Mouse (Mus musculus) neural tube, embryonic 11.5 days (tissue): ENCODE measurements at regions not wholly inside any gene's neighbourhood (a gene's known extent, or its start where the extent isn't known, plus 50 kb on each side); places are given as distances from the start of the nearest gene placed in this dataset.

Experiments
- ATAC-seq: fragments of 200-750 bp; cut with Nextera tagmentation; 2 replicates; pipeline ENCODE4 v1.8.0; 2017; ENCODE audit warnings: moderate number of reproducible peaks, mild to moderate bottlenecking, moderate TSS enrichment, moderate library complexity; ENCODE audit not compliant: insufficient read depth, low FRiP score, low TSS enrichment
- DNase-seq: peaks from one replicate; pipeline ENCODE4 v3.0.0-alpha.2; 2015; ENCODE audit warnings: low spot score
- H3K27ac ChIP-seq: fragments of 300-500 bp; sonication (generic); 2 replicates; pipeline ENCODE4 v1.5.1; 2014; ENCODE audit warnings: low read depth, mild to moderate bottlenecking, low read length
- H3K27me3 ChIP-seq: fragments of 300-500 bp; sonication (generic); 2 replicates; pipeline ENCODE4 v1.6.1; 2014; ENCODE audit warnings: mild to moderate bottlenecking, low read length, mixed read lengths; ENCODE audit not compliant: control insufficient read depth, insufficient read depth
- H3K36me3 ChIP-seq: fragments of 300-500 bp; sonication (generic); 2 replicates; pipeline ENCODE4 v1.6.1; 2014; ENCODE audit warnings: mild to moderate bottlenecking, low read length, moderate library complexity, mixed read lengths; ENCODE audit not compliant: control insufficient read depth, insufficient read depth
- H3K4me1 ChIP-seq: fragments of 300-500 bp; sonication (generic); 2 replicates; pipeline ENCODE4 v1.6.1; 2014; ENCODE audit warnings: low read length, mixed read lengths; ENCODE audit not compliant: control insufficient read depth, insufficient read depth
- H3K4me2 ChIP-seq: fragments of 300-500 bp; sonication (generic); 2 replicates; pipeline ENCODE4 v1.6.1; 2014; ENCODE audit warnings: low read depth, mild to moderate bottlenecking, moderate library complexity
- H3K4me3 ChIP-seq: fragments of 300-500 bp; sonication (generic); 2 replicates; pipeline ENCODE4 v1.5.1; 2014; ENCODE audit warnings: low read depth, low read length
- H3K9ac ChIP-seq: fragments of 300-500 bp; sonication (generic); 2 replicates; pipeline ENCODE4 v1.6.1; 2014; ENCODE audit warnings: mild to moderate bottlenecking, low read length
- H3K9me3 ChIP-seq: fragments of 300-500 bp; sonication (generic); 2 replicates; pipeline ENCODE4 v1.6.1; 2016; ENCODE audit warnings: low read length; ENCODE audit not compliant: control insufficient read depth
- WGBS: fragments of 180-500 bp; shearing (Covaris S2); extraction: QIAGEN DNeasy Blood & Tissue Kit; methylation state at CpG from one replicate; pipeline ENCODE4 v1.1.7; 2014; 5-methylcytosine and 5-hydroxymethylcytosine counted together

DNA sequence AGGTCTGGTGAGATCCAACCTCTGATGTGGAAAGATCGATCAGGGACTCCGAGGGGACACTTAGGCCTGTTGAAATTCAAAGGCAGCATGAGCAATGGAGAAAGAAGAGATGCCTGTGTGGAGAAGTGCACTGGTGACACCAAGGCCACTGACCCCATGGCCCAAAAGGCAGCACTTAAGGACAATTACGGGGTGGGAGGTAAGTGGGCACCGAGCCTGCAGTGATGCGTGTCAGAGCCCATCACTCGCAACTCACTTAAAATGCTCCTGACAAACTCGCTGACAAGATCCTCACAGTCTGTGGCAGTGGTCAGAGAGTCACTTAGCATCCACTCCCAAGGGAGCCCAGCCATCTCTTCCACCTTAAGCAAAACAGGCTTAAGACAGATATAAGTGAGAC is 207.7 kb upstream of the Mki67 start:
- Histone ChIP-seq H3K4me3 (no peak overlapping the region), H3K4me1 (no peaks in the 10 kb centered on the region), H3K27ac (no peak overlapping the region), H3K27me3 (no peaks in the 10 kb centered on the region), H3K9ac (no peak overlapping the region), H3K36me3 (no peaks in the 10 kb centered on the region), H3K9me3 (no peaks in the 10 kb centered on the region), H3K4me2 (no peak overlapping the region)
- no peak for DNase-seq
- WGBS: 85% methylated on average over 7 of the region's 7 CpGs
- no peak for ATAC-seq

DNA sequence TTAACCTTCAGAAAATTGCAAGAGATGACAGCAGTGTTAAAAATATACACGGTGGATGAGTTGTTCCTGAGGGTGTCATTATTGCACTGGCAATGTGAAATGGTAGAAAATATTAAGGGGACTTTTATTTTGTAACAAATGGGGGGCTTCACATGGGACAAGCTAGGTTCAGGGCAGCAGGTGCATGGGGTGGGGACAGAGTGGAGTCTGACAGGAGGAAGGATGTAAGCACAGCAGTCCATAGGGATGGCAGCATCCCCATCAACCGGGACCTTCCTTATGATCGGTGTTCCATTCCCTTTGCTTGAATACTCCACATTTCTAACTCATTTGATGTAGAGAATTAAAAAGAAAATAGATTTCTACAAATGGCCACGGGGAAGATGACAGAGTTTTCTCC is 208.5 kb upstream of the Mki67 start:
- DNase-seq (no peak), ATAC-seq (no peak)
- Histone ChIP-seq H3K4me2 (no peak overlapping the region), H3K4me3 (no peak overlapping the region), H3K27ac (no peak overlapping the region), H3K9me3 (no peaks in the 10 kb centered on the region), H3K36me3 (no peaks in the 10 kb centered on the region), H3K4me1 (no peaks in the 10 kb centered on the region), H3K9ac (no peak overlapping the region), H3K27me3 (no peaks in the 10 kb centered on the region)
- 85% methylated on average over 4 of the region's 4 CpGs for WGBS

DNA sequence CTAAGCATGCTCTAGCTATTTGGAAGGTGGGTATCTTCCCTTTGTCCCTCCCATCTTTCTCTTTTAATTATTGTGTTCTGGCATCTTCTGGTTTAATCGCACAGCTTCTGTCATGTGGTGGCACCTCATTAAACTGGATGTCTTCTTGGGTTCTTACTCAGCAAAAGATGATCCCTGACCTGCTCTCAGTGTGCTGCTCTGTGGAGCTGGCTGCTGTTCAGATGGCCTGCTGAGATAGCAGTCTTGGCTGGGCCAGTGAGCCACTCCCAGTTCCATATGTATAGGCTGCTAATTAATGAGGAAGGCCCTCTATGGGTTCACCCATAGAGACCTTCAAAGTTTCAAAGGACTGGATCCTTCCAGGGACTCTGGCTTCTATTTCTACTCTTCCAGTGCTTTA is 213.9 kb upstream of the Mki67 start:
- H3K36me3 ChIP-seq: no peaks in the 10 kb centered on the region
- no peaks in the 10 kb centered on the region for H3K4me1 ChIP-seq
- H3K9ac ChIP-seq: no peak overlapping the region
- DNase-seq (no peak), ATAC-seq (no peak)
- no peak overlapping the region for H3K4me3 ChIP-seq
- 91% methylated on average over 1 of the region's 1 CpGs for WGBS
- no peak overlapping the region for H3K4me2 ChIP-seq
- H3K9me3 ChIP-seq: no peaks in the 10 kb centered on the region
- H3K27ac ChIP-seq: no peak overlapping the region
- H3K27me3 ChIP-seq: no peaks in the 10 kb centered on the region

DNA sequence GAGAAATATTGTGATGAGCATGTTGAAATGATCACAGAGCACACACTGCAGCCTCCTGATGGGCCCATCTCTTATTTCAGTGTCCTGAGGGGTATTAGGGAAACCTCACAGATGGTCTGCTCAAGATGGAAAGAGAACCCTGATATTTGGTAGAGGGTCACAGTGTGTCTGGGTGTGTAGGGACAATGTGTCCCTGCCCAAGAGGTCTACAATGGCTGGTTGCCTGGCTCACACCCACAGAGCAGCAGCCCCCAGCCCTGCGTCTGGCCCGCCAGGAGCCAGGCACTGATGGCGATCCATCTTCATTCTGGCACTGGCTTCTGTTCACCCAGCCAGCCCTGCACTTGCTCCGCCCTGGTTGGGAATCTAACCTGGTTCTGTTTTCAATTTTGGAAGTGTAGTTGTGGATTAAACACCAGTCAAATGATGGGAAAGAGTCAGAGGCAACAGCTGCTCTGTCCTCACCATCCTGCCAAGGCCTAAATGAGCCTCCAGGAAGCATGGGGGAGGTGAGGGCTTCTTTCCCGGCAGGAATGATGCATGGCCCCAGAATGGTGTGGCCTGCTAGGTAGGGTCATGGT is 216.5 kb upstream of the Mki67 start:
- Histone ChIP-seq H3K4me1 (no peaks in the 10 kb centered on the region), H3K9me3 (no peaks in the 10 kb centered on the region), H3K36me3 (no peaks in the 10 kb centered on the region), H3K4me3 (no peak overlapping the region), H3K27ac (no peak overlapping the region), H3K27me3 (no peaks in the 10 kb centered on the region), H3K4me2 (no peak overlapping the region), H3K9ac (no peak overlapping the region)
- ATAC-seq (no peak), DNase-seq (no peak)
- WGBS: 65% methylated on average over 5 of the region's 5 CpGs

DNA sequence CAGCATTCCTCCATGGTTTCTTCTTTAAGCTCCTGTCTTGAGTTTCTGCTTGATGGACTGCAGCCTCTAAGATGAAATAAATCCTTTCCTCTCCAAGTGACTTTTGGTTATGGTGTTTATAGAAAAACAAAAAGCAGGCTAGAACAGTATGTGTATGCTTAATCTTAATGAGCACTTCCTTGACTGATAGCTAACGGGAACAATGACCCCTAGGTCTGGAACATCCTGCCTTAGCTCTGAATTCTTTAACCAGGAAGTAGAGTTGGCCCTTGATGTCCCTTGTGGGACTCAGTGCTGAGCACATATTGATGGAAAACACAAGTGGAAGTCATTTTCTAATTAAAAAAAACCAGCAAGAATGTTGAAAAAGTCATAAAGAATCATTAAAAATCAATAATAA is 219.0 kb upstream of the Mki67 start:
- Histone ChIP-seq H3K9me3 (no peaks in the 10 kb centered on the region), H3K4me2 (no peak overlapping the region), H3K36me3 (no peaks in the 10 kb centered on the region), H3K27me3 (no peaks in the 10 kb centered on the region), H3K9ac (no peak overlapping the region), H3K27ac (no peak overlapping the region), H3K4me1 (no peaks in the 10 kb centered on the region), H3K4me3 (no peak overlapping the region)
- 79% methylated on average over 1 of the region's 1 CpGs for WGBS
- ATAC-seq: no peak
- no peak for DNase-seq

DNA sequence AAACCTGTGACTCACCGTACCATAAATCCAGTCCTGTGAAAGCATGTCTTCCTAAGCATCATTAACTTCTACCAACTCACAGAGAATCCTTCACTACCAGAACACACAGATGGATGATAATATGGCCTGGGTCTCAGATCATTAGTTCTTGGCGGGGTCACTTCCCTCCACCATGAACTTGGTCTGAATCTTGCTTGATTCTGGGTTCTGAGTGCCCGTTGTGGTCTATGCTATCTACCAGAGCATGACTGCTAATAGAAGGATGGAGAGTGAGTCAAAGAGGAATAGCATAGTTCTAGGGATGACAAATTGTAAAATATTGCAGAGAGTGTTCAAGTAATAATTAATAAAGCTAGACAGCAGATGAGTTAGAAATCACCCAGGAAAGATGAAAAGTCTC is 221.3 kb upstream of the Mki67 start:
- Histone ChIP-seq H3K27me3 (no peaks in the 10 kb centered on the region), H3K4me2 (no peak overlapping the region), H3K9ac (no peak overlapping the region), H3K27ac (no peak overlapping the region), H3K36me3 (no peaks in the 10 kb centered on the region), H3K4me3 (no peak overlapping the region), H3K4me1 (no peaks in the 10 kb centered on the region), H3K9me3 (no peaks in the 10 kb centered on the region)
- DNase-seq (no peak), ATAC-seq (no peak)
- WGBS: 91% methylated on average over 3 of the region's 3 CpGs

DNA sequence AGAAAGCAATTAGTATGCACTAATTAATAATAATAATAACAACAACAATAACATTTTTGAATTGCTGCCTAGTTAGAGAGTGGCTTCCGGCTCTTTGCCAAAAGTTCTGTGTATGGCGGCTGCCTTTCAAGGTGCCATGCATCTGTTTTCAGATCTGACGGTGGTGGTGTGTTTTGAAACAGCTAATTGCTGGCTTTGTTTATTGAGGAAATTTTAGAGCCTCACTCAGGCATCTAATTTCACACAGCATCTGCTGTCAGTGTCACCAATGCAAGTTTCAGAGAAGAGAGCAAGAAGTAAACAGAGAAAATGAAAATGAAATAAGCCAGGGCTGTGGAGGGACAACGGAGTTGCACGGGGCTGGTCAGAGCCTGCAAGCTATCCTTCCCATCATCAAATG is 223.2 kb upstream of the Mki67 start:
- Histone ChIP-seq H3K36me3 (no peaks in the 10 kb centered on the region), H3K27ac (no peak overlapping the region), H3K4me2 (no peak overlapping the region), H3K4me3 (no peak overlapping the region), H3K9ac (no peak overlapping the region), H3K9me3 (no peaks in the 10 kb centered on the region), H3K4me1 (no peaks in the 10 kb centered on the region), H3K27me3 (no peaks in the 10 kb centered on the region)
- DNase-seq: no peak
- ATAC-seq: no peak
- WGBS: 79% methylated on average over 5 of the region's 5 CpGs

DNA sequence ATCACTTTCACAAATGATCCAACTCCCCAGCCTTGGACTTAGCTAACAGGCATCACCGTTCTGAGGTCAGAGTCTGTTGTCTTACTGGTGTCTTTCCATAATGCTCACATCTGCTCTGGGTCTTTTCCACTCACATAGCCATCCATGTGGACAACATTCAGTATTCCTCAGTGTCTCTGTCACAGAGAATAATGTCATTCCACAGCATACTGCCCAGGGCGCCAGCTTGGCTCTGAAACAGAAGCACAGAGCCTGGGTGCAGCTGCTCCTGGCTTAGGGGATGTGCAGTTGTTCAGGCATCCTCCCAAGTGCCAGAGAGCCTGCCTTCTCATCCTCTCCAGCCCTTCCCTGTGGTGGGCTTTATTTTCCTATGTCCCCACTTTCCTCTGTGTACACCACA is 226.7 kb upstream of the Mki67 start:
- Histone ChIP-seq H3K4me3 (no peak overlapping the region), H3K9me3 (no peaks in the 10 kb centered on the region), H3K9ac (no peak overlapping the region), H3K27ac (no peak overlapping the region), H3K4me1 (no peaks in the 10 kb centered on the region), H3K36me3 (no peaks in the 10 kb centered on the region), H3K27me3 (no peaks in the 10 kb centered on the region), H3K4me2 (no peak overlapping the region)
- ATAC-seq (no peak), DNase-seq (no peak)
- 80% methylated on average over 2 of the region's 2 CpGs for WGBS

DNA sequence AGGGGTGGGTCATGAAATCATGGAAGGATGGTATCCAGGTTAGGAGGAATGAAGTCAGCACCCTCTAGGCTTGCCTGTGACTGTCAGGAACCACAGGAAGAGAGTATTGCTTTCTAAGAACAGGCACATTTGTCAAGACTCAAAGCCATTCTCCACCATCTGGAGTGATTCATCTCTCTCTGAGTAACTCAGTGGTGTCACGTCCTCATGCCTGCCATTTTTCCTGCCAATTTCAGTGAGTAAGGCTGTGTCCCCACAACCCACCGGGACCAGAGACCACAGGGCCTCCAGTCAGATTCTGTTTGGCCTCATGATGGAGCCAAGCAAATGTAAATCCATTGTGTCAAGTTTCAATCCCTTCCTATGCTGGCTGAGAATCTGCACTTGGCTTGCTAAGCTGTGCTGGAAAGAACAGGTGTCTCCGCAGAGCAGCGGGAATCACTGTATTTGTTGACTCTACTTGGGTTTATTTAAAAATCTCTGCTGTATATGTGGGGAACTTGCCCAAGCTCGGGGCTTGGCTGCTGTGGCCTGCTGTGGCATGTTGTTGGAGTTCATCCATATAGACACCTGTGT is 230.0 kb upstream of the Mki67 start:
- no peaks in the 10 kb centered on the region for H3K36me3 ChIP-seq
- H3K4me3 ChIP-seq: no peak overlapping the region
- no peak overlapping the region for H3K9ac ChIP-seq
- ATAC-seq (no peak), DNase-seq (no peak)
- no peaks in the 10 kb centered on the region for H3K27me3 ChIP-seq
- 80% methylated on average over 5 of the region's 5 CpGs for WGBS
- no peak overlapping the region for H3K4me2 ChIP-seq
- no peaks in the 10 kb centered on the region for H3K9me3 ChIP-seq
- no peak overlapping the region for H3K27ac ChIP-seq
- no peaks in the 10 kb centered on the region for H3K4me1 ChIP-seq
